Mouse (Mus musculus) liver, postnatal 0 days (tissue): ENCODE data around the gene Nat10. TPM values are rescaled to one million over a fixed set of nuclear protein-coding genes. Genes with fewer than 3 reads are reported as not detected.

Experiments used
- ATAC-seq: fragments of 200-750 bp; cut with Nextera tagmentation; 2 replicates; pipeline ENCODE4 v1.8.0; 2017; ENCODE audit warnings: mild to moderate bottlenecking, moderate library complexity
- DNase-seq: peaks from one replicate; pipeline ENCODE4 v3.0.0-alpha.2; 2016
- H3K27ac ChIP-seq: fragments of 300-500 bp; sonication (generic); 2 replicates; pipeline ENCODE4 v1.5.1; 2014; ENCODE audit warnings: antibody characterized with exemption, moderate library complexity, mild to moderate bottlenecking, low read depth
- H3K27me3 ChIP-seq: fragments of 300-500 bp; sonication (generic); 2 replicates; pipeline ENCODE4 v1.6.1; 2014; ENCODE audit warnings: low read length, control low read depth, mixed read lengths; ENCODE audit not compliant: insufficient read depth
- H3K36me3 ChIP-seq: fragments of 300-500 bp; sonication (generic); replicated peaks from 2 replicates; pipeline ENCODE4 v1.6.1; 2014; ENCODE audit warnings: mild to moderate bottlenecking, control low read depth, low read length, moderate library complexity, mixed read lengths; ENCODE audit not compliant: insufficient read depth
- H3K4me1 ChIP-seq: fragments of 300-500 bp; sonication (generic); 2 replicates; pipeline ENCODE4 v1.6.1; 2014; ENCODE audit warnings: antibody characterized with exemption, mild to moderate bottlenecking, control low read depth; ENCODE audit not compliant: insufficient read depth
- H3K4me2 ChIP-seq: fragments of 300-500 bp; sonication (generic); 2 replicates; pipeline ENCODE4 v1.6.1; 2014; ENCODE audit warnings: low read depth, mild to moderate bottlenecking, low read length, moderate library complexity, mixed read lengths
- H3K4me3 ChIP-seq: fragments of 300-500 bp; sonication (generic); 2 replicates; pipeline ENCODE4 v1.5.1; 2014; ENCODE audit warnings: low read depth, low read length
- H3K9ac ChIP-seq: fragments of 300-500 bp; sonication (generic); replicated peaks from 2 replicates; pipeline ENCODE4 v1.6.1; 2014; ENCODE audit warnings: mild to moderate bottlenecking, moderate library complexity
- H3K9me3 ChIP-seq: fragments of 300-500 bp; sonication (generic); 2 replicates; pipeline ENCODE4 v1.6.1; 2016; ENCODE audit warnings: mild to moderate bottlenecking, control low read depth, low read length, mixed read lengths
- CTCF ChIP-seq: sonication (generic); IDR thresholded peaks from 2 replicates; pipeline ENCODE4 v1.5.1; 2016; ENCODE audit warnings: antibody characterized with exemption, low read depth
- EP300 ChIP-seq: IDR thresholded peaks from 2 replicates; pipeline ENCODE4 v1.6.1; 2016; ENCODE audit warnings: antibody characterized with exemption, low read depth, mild to moderate bottlenecking
- WGBS: fragments of 180-500 bp; shearing (Covaris S2); extraction: QIAGEN DNeasy Blood & Tissue Kit; methylation state at CpG from one replicate; pipeline ENCODE4 v1.1.7; 2014; ENCODE audit not compliant: insufficient replicate concordance; 5-methylcytosine and 5-hydroxymethylcytosine counted together
- polyA plus RNA-seq: library from polyadenylated mRNA; unstranded; fragments of >200 nt; fragmentation: Nextera tagmentation; extraction: Ambion mirVana; gene quantifications from 2 replicates; pipeline ENCODE4 v1.2.1, GENCODE M21; 2015

Nat10 gene
- polyA plus RNA-seq, 1 experiment from 2014 or later: 5.7 TPM

DNA sequence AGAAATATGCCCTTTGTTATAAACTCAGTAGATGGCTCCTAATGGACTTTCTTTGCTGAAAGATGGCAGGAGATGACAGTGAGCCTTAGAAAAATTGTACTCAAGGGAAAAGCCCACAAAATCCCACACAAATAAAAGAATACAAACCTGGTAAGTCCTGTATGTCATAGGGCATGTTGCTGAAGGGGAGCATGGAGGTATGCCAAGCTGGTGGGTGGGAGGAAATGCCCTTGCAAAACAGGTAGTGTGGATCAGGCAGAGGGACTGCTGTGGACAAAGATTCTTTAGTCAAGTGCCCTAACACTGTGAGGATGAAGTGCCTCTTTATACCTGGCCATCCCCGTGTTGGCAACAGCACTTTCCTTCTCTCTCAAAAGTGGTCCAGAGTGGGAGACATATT lies 68.3 kb downstream of the Nat10 start:
- H3K4me3 ChIP-seq: no peak overlapping the region
- ATAC-seq: no peak
- no peak overlapping the region for H3K9ac ChIP-seq
- H3K4me1 ChIP-seq: peaks cover 4% of the 10 kb centered on the region; the same call in 1 of the 2 replicates
- TF ChIP-seq CTCF: no peak
- no peak for TF ChIP-seq EP300
- no peak overlapping the region for H3K4me2 ChIP-seq
- DNase-seq: no peak
- H3K36me3 ChIP-seq: no peaks in the 10 kb centered on the region; the same call in 1 of the 2 replicates
- no peaks in the 10 kb centered on the region for H3K9me3 ChIP-seq
- no peaks in the 10 kb centered on the region for H3K27me3 ChIP-seq
- no peak overlapping the region for H3K27ac ChIP-seq
- 62% methylated on average over 1 of the region's 1 CpGs for WGBS

DNA sequence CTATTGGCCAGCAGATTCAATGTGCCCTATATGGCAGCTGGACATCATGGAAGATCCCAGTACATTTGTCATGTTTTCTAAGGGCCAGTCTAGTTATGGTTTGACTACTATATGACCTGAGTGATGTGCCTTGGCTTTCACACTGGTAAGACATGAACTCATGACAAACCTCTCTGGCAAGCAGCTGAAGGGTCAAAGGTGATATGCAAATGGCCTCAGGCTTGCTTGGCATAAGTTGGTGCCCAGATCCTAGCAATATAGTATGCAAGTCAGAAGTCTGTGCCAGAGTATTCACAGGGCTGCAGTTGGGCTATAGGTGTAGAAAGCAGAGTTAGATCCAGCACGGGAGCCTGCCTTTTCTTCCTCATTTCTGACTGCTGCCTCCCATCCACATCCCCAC lies 69.8 kb downstream of the Nat10 start:
- H3K9me3 ChIP-seq: no peaks in the 10 kb centered on the region
- ATAC-seq: no peak
- H3K27me3 ChIP-seq: no peaks in the 10 kb centered on the region
- WGBS: 56% methylated on average over 1 of the region's 1 CpGs
- no peak overlapping the region for H3K4me2 ChIP-seq
- H3K36me3 ChIP-seq: no peaks in the 10 kb centered on the region; the same call in 1 of the 2 replicates
- H3K4me1 ChIP-seq: peaks cover 4% of the 10 kb centered on the region; the same call in 1 of the 2 replicates
- H3K27ac ChIP-seq: no peak overlapping the region
- no peak overlapping the region for H3K9ac ChIP-seq
- DNase-seq: no peak
- TF ChIP-seq EP300 (no peak), CTCF (no peak)
- H3K4me3 ChIP-seq: no peak overlapping the region

DNA sequence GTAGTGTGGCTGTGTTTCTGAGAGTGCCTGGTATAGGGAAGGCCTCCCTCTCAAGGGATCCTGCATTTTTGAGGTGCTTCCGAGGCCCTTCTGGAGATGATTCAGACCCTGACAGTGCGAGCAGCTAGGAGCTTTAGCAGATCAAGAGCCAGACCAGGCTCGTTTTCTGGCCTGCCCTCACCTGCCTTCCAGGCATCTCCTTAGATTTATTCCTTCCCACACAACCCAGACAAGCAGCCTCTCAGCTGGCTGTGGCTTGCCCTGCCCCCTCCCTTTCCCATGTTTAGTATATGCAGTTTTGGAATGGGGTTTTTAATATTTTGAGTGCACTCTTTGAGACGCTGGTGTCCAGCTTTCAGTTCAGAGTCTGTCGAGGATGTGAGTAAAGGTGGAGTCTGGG lies 70.2 kb downstream of the Nat10 start:
- no peak for TF ChIP-seq EP300
- TF ChIP-seq CTCF: no peak
- peaks cover 4% of the 10 kb centered on the region; the same call in 1 of the 2 replicates for H3K4me1 ChIP-seq
- ATAC-seq (no peak), DNase-seq (no peak)
- 58% methylated on average over 5 of the region's 5 CpGs for WGBS
- H3K27ac ChIP-seq: no peak overlapping the region
- no peaks in the 10 kb centered on the region for H3K27me3 ChIP-seq
- H3K36me3 ChIP-seq: no peaks in the 10 kb centered on the region; the same call in 1 of the 2 replicates
- H3K4me2 ChIP-seq: no peak overlapping the region
- no peak overlapping the region for H3K9ac ChIP-seq
- H3K9me3 ChIP-seq: no peaks in the 10 kb centered on the region
- no peak overlapping the region for H3K4me3 ChIP-seq

DNA sequence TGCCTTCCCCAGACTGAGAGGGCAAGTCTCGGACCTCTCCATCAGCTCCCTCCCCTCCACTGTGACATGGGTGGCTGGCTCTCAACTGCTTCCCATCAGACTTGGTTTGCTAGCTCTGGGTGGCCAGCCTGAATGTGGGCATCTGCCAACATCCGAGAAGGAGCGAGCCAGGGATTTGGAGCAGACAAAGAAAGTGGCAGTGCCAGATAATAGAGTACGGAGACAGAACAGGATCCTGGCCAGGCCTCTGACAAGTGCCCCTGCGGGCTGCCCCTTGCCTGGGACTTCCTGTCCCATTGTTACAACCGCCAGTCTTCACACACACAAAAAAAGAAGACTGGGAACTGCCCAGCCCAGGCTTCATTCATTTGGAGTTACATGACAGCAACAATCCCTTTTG lies 70.6 kb downstream of the Nat10 start:
- H3K27ac ChIP-seq: no peak overlapping the region
- TF ChIP-seq EP300: no peak
- H3K27me3 ChIP-seq: no peaks in the 10 kb centered on the region
- H3K9ac ChIP-seq: no peak overlapping the region
- H3K36me3 ChIP-seq: no peaks in the 10 kb centered on the region; the same call in 1 of the 2 replicates
- no peak overlapping the region for H3K4me3 ChIP-seq
- no peak overlapping the region for H3K4me2 ChIP-seq
- ATAC-seq (no peak), DNase-seq (no peak)
- 54% methylated on average over 6 of the region's 6 CpGs for WGBS
- peaks cover 5% of the 10 kb centered on the region; the same call in 1 of the 2 replicates for H3K4me1 ChIP-seq
- no peaks in the 10 kb centered on the region for H3K9me3 ChIP-seq

DNA sequence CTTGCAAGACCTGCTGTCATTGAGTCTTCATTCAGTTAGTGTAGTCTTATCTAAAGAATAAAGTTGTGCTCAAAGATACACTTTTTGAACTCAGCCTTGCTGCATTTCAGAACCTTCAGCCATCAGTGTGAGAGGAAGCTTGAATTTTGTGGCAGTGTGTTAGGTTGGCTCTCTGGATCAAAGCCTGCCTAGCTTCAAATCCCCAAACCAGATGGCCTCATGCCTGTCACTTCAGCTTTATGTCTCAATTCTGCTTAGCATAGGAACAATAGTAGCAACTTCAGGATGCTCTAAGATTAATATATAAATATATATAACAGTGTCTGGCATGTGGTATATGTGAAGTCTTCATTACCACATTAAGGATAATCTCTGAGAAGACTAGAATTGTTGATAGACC lies 73.2 kb downstream of the Nat10 start:
- ATAC-seq (no peak), DNase-seq (no peak)
- Histone ChIP-seq H3K36me3 (no peaks in the 10 kb centered on the region), H3K4me3 (no peak overlapping the region), H3K27me3 (no peaks in the 10 kb centered on the region), H3K27ac (no peak overlapping the region), H3K4me2 (no peak overlapping the region), H3K9ac (no peak overlapping the region), H3K4me1 (peaks cover 18% of the 10 kb centered on the region), H3K9me3 (no peaks in the 10 kb centered on the region)
- TF ChIP-seq CTCF (no peak), EP300 (no peak)

DNA sequence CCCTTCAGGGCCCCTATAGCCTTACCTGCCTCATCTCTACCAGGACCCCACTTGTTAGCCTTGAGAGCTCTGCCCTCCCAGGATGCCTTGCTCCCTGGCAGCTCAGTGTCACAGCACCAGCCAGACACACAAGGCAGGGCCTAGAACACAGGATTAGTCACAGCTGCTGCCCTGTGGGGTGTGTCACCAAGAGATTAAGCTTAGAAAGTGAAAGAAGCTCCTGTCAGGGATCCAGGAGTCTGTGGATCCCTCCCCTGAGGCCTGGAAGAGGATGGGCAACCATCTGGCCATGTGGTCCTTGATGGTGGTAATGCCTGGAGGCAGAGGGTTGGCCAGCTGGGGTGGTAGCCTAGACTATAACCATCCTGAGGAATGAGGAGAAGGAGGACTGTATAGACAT lies 73.9 kb downstream of the Nat10 start:
- no peak overlapping the region for H3K27ac ChIP-seq
- TF ChIP-seq EP300: no peak
- TF ChIP-seq CTCF: no peak
- no peaks in the 10 kb centered on the region for H3K27me3 ChIP-seq
- no peak overlapping the region for H3K4me2 ChIP-seq
- peaks cover 24% of the 10 kb centered on the region for H3K4me1 ChIP-seq
- no peak for ATAC-seq
- DNase-seq: no peak
- no peaks in the 10 kb centered on the region for H3K36me3 ChIP-seq
- no peak overlapping the region for H3K4me3 ChIP-seq
- no peak overlapping the region for H3K9ac ChIP-seq
- no peaks in the 10 kb centered on the region for H3K9me3 ChIP-seq

DNA sequence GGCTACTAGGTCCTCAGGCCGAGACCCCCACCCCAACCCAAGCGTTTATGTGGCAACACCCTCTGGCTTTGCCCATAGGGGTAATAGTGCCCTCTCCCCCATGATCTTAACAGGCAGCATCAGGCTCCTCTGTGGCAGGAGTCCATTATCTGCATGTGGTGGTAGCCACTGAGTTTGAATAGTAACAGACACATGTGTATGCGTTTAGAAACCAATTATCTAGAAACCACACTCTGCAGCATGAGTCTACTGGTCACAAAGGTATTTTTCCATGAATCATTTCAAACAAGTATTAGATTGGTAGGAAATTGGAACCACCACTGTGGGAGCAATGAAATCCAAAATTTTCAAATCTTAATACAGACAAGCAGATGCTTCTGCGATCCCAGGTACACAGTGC lies 75.5 kb downstream of the Nat10 start:
- ATAC-seq: no peak
- Histone ChIP-seq H3K27ac (no peak overlapping the region), H3K9me3 (no peaks in the 10 kb centered on the region), H3K4me2 (no peak overlapping the region), H3K27me3 (no peaks in the 10 kb centered on the region), H3K36me3 (no peaks in the 10 kb centered on the region), H3K4me1 (peaks cover 25% of the 10 kb centered on the region), H3K4me3 (no peak overlapping the region), H3K9ac (no peak overlapping the region)
- no peak for DNase-seq
- TF ChIP-seq CTCF (no peak), EP300 (no peak)
- 72% methylated on average over 4 of the region's 4 CpGs for WGBS
